Mouse (Mus musculus) cerebellum, postnatal 25 days (tissue): ENCODE data around the gene Hoxc12.

Experiments
- DNase-seq, 2 experiments: peaks; one replicate each; pipeline ENCODE4 v3.0.0; 2021; ENCODE audit warnings: mixed read lengths in 2 of 2

The Hoxc12 gene

DNA sequence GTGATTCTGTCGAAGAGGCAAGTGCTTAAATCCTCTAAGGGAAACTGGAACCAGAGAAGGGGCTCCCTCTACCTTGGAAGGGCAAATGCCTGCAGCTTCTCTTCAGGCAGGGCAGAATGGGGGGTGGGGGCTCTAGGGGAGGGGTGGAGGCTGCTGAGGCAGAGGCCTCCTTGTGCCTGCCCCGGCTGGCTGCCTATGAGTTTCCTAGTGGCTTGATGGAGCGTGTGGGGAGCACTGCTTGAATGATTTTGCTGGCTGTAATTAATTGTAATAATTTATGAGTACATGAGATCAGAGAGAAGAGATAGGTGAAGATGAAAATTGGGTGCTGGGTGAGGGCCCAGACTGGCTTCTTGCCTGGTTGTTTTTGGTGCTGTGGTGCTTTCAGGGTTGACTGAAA is 48.4 kb downstream of the Hoxc12 start:
- DNase-seq, result no peak

DNA sequence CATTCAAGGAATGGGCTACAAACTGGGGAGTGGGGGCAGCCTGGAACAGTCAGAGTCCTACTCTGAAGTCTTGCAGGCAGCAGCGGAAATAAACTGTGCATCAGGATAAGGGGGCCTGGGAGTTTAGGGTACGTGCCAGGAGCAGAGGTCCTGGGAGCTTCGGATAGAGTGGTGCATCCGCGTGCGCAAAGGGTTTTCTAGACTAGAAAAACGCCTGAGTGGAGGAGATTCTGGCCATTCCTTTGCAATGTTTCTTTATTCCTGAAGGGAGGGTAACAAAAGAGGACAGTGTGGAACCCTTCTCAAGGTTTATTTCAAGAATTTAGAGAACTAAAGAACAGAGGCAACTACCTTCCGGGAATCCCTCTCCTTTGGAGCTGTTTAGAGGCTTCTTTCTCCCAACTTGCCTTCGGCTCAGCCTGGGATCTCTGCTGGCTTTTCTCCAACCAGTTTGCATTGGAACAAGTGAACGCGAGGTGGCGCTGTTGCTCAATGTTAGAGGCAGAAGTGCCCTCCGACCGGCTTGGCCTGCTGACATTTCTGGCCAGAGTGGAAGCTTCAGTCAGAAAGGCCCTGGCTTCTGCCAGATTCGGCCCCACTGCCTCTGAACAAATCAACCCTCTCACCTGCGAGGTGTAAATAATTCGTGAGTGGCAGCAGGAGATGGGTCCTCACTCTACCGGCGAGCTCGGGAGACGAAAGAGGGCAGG is 50.7 kb downstream of the Hoxc12 start:
- peak; percentile 92 to 95 for DNase-seq

DNA sequence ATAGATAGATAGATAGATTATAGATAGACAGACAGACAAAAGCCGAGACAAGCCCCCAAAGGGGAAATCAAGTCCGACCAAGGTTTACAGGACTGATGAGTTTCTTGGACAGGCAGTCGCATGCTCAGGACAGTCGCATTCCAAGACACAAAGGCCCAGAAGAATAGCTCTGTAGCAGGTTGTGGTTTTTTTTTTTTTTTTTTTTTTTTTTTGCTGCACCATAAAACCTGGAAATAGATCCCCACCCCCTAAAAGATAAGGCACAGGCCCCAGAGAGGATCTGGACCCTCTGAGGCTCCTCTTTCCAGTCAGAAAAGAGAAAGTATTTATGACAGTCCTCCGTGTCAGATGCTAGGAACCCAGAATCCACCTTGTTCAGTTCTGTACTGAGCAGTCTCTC is 51.5 kb downstream of the Hoxc12 start:
- no peak for DNase-seq
